Mouse (Mus musculus) lung, adult 2 months (tissue): ENCODE measurements around the gene Dcaf8.

Source experiments
- CTCF ChIP-seq: fragments of 200-500 bp; IDR thresholded peaks from 2 replicates; pipeline ENCODE4 v1.5.1; 2011; ENCODE audit warnings: mild to moderate bottlenecking, low read length, control low read depth; ENCODE audit not compliant: insufficient read depth
- POLR2A ChIP-seq: fragments of 200-500 bp; IDR thresholded peaks from 2 replicates; pipeline ENCODE4 v1.6.1; 2011; ENCODE audit warnings: low read depth, mild to moderate bottlenecking, control low read depth, low read length, borderline replicate concordance; ENCODE audit errors: extremely low read depth

DNA sequence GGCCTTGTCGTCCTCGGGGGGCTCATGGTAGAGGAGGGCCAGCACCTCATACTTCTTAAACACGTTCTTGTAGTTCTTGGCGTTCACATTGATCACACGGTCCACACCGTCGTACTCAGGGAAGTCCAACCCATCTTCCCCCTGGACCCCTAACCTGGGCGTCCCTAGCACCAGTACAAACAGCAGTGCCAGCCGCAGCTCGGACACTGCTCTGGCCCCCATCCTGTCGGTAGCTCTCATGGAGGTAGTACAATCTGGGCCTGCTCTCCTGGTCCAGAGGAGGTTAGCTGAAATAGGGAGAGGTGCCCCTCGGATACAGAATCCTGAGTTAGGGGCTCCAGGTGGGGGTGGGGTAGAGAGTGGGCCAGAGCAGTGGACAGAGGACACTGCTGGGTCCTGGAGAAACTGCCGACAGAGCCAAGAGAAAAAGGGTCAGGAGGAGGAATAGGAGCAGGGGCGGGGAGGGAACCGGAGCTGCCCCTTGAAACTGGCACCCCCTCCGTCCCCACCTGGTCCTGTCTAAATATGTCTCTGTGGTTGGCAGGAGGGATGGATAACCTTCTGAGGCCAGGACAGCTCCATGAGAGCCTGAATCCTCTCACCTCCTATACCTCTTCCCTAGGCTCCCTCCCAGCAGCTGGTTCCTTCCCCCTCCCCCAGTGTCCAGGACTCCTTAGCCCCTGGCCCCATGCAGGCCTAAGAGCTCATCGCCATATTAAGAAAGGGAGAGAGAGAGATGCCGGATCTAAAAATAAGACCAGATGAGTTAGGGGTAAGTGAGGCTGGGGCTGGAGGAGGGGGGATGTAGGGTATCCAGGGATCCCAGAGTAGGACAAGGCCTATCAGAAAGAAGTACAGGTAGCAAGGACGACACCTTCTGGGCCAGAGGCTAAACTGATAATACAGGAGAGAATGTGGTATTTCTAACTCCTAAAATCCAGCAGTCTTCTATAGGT lies 71.8 kb downstream of the Dcaf8 start, which contains the start of gene Casq1:
- no peak for TF ChIP-seq CTCF
- no peak for TF ChIP-seq POLR2A
